Mouse (Mus musculus) cortical plate, adult 2 months (tissue): ENCODE measurements at regions not wholly inside any gene's neighbourhood (a gene's known extent, or its start where the extent isn't known, plus 50 kb on each side); places are given as distances from the start of the nearest gene placed in this dataset.

Experiments
- CTCF ChIP-seq: fragments of 200-500 bp; IDR thresholded peaks from 2 replicates; pipeline ENCODE4 v1.5.1; 2011; ENCODE audit warnings: mild to moderate bottlenecking, control low read depth, low read length; ENCODE audit not compliant: insufficient read depth; ENCODE audit errors: extremely low read depth
- POLR2A ChIP-seq: fragments of 200-500 bp; IDR thresholded peaks from 2 replicates; pipeline ENCODE4 v1.6.1; 2011; ENCODE audit warnings: mild to moderate bottlenecking, low read length, control low read depth; ENCODE audit not compliant: insufficient read depth; ENCODE audit errors: extremely low read depth

DNA sequence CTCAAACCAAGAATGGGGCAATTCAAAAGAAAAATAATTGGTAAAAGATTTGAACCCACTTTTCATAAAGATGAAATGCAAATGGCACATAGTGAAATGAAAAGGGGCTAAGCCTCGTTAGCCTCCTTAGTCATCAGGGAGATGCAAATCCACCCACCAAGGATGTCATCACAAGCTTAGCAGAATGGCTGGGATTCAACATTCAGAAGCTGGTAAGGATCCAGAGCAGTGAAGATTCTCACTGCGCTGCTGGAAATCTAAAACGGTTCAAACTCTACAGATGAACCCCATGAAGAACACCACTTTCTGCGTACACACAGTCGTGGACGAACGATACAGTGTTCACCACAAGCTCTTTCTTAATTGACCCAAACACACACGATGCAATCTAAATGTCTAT is 91.6 kb downstream of the 4931417E11Rik start:
- TF ChIP-seq CTCF: no peak
- TF ChIP-seq POLR2A: no peak
